Mouse (Mus musculus): ENCODE results near the gene Slc9a8.

The Slc9a8 gene

GRCm38 (mm10) chr2:167507719-167508385, 86.3 kb downstream of the Slc9a8 start:
- DNase-seq (ENCODE audit: low read depth, low spot score) = no peak

- DNase-seq (ENCODE audit: low read depth, low spot score) = no peak
Measured at GRCm38 (mm10) chr2:167508569-167508968, 87.1 kb downstream of the Slc9a8 start.

DNA sequence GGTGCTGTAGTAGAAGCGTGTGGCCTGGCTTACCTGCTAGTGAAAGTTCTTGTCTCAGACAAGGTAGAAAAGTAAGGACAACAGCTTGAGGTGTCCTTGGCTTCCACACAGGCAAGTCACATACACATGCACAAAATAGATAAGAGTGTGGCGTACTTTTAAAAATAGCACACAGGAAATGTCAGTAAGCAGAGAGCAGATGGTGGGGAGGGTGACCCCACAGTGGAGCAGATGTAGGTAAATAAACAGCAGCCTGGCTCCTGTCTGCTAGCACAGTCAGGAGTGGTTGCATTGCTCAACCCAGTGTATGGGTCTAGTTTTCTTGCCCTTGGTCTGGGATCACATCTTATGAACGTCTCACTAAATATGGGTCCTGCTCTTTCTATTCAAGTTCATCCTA, 89.0 kb downstream of the Slc9a8 start:
- DNase-seq (ENCODE audit: low read depth, low spot score) = no peak

DNA sequence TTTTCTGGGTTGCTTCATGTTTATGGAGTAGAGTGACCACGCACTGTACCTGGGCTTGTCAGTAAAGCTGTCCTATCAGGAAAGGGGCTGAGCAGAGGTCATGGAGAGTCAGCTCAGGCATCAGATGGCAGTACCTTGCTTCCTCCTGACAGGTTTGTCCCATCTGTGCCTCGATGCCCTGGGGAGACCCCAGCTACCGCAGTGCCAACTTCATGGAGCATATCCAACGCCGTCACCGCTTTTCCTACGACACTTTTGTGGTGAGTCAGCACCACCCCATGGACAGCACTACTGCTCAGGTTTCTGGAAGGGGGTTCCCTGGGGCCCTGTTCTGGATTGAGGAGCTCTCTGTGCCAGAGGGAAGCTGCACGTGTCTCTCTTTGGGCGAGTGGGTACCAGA, 90.9 kb downstream of the Slc9a8 start:
- DNase-seq (ENCODE audit: low read depth, low spot score) = no peak

- DNase-seq (ENCODE audit: low read depth, low spot score) = peak; percentile 52
Measured at GRCm38 (mm10) chr2:167512970-167513369, 91.5 kb downstream of the Slc9a8 start.

DNA sequence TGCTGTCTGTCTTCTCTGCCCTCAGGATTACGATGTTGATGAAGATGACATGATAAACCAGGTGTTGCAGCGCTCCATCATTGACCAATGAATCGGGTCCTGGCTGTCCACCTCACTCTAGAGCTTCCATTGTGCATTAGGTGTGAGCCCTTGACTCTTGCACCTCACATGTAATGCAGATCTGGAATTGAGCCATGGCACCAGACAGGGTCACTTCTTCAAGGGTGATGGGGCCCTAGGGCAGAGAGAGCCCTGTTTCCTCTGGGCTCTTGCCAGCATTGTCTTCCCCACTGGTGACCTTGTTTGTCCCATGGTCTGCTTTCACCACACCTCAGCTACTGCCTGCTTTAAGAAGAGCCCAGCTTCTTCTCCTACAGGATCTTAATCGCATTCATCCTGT, 93.1 kb downstream of the Slc9a8 start:
- no peak for DNase-seq (ENCODE audit: low read depth, low spot score)

- DNase-seq (ENCODE audit: low read depth, low spot score) = no peak
Measured at GRCm38 (mm10) chr2:167515688-167516087, 94.2 kb downstream of the Slc9a8 start.

GRCm38 (mm10) chr2:167519606-167520252, 98.2 kb downstream of the Slc9a8 start:
- peak; percentile 40 for DNase-seq (ENCODE audit: low read depth, low spot score)
